Mouse (Mus musculus): ENCODE results near the gene Dhx57.

The Dhx57 gene

GRCm38 (mm10) chr17:80193075-80193474 lies 97.2 kb downstream of the Dhx57 start:
- Histone ChIP-seq H3K36me3 (ENCODE audit: control insufficient read depth, insufficient read depth, low read length, poor library complexity, severe bottlenecking) (no peaks in the 10 kb centered on the region; the same call in 1 of the 2 replicates), H3K27me3 (ENCODE audit: control insufficient read depth, insufficient read depth, low read length, poor library complexity, severe bottlenecking) (no peaks in the 10 kb centered on the region)
- peak; percentile 53 for DNase-seq (ENCODE audit: low read depth, low spot score)

Measured in splenic B cell, adult 2 months (primary cell).